In the genomic region with DNA sequence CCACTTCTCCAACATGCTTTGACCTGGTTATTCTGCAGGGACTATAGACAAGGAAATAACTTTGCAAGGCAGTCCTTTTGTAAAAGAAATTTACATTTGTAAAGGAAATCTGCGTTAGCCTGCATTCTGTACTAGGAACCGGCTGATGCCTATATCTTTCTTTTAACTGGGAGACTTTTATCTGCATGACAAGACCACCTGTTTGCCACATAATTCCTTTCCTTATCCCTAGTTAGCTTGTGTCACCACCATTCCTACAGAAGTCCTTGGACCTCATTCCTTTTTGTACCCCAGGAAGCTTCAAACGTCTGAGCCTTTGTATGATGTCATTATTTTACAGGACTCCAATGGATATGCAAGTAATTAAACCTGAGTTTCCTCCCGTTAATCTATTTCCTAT, we compare ENCODE assay signal across 23 mouse cellular contexts. TPM values are rescaled to one million over a fixed set of nuclear protein-coding genes. Genes with fewer than 3 reads are reported as not detected.
"Had no signal": no experiment of that assay in that cellular context is flagged by ENCODE, and none has a peak within 500 bp of the region (broad histone marks: within the 10 kb centered on the region; RNA-seq: fewer than 3 reads in every experiment).

No protein-coding gene starts in this region.

- H3K9me3 ChIP-seq: midbrain, embryonic 12.5 days; neural tube, embryonic 13.5 days; neural tube, embryonic 15.5 days had no signal

- H3K36me3 ChIP-seq: neural tube, embryonic 15.5 days had no signal

- H3K9ac ChIP-seq: lung, embryonic 14.5 days; midbrain, embryonic 12.5 days; neural tube, embryonic 13.5 days; neural tube, embryonic 15.5 days had no signal

- H3K4me3 ChIP-seq: midbrain, embryonic 12.5 days; myocyte; neural tube, embryonic 13.5 days; neural tube, embryonic 15.5 days had no signal

- DNase-seq: lung, embryonic 14.5 days; lung, postnatal 10 days; lung, postnatal 4 days; midbrain, embryonic 14.5 days; retina, postnatal 1 day; right cerebral cortex, adult 18-20 months; right cerebral cortex, postnatal 25 days; right cerebral cortex, postnatal 4 days; spleen, adult 18-20 months; thymus, adult 18-20 months; thymus, postnatal 14 days; thymus, postnatal 36 days had no signal

- H3K27ac ChIP-seq: midbrain, embryonic 12.5 days; neural tube, embryonic 13.5 days; neural tube, embryonic 15.5 days had no signal

- H3K4me2 ChIP-seq: lung, embryonic 14.5 days; midbrain, embryonic 12.5 days; neural tube, embryonic 13.5 days; neural tube, embryonic 15.5 days had no signal

- ATAC-seq: midbrain, embryonic 16.5 days had no signal

RNA-seq across cellular contexts. Expression of a gene that starts 34.8 kb away (rescaled TPM):
- total RNA-seq: megakaryocyte, adult 5-6 weeks; megakaryocyte-erythroid progenitor cell, adult 5-6 weeks had no signal
- polyA plus RNA-seq: lung, embryonic 14.5 days; midbrain, embryonic 12.5 days; midbrain, embryonic 14.5 days; midbrain, embryonic 16.5 days; myocyte; neural tube, embryonic 13.5 days; neural tube, embryonic 15.5 days; small intestine, adult 2 months; stomach, embryonic 14.5 days; stomach, embryonic 16.5 days; thymus, postnatal 0 days had no signal
